Mouse (Mus musculus) cerebellum, adult 11 months (tissue): ENCODE measurements around the gene Litaf.
A peak's percentile ranks its signal among the peaks of the same experiment; 100 is the strongest.

ENCODE experiments used
- DNase-seq: peaks from one replicate; pipeline ENCODE4 v3.0.0; 2022

Gene Litaf

GRCm38 (mm10) chr16:11066029-11066832, at the start of gene Litaf:
Litaf (minus strand) TSS chr16:11066157.
- peak; percentile 98 for DNase-seq

DNA sequence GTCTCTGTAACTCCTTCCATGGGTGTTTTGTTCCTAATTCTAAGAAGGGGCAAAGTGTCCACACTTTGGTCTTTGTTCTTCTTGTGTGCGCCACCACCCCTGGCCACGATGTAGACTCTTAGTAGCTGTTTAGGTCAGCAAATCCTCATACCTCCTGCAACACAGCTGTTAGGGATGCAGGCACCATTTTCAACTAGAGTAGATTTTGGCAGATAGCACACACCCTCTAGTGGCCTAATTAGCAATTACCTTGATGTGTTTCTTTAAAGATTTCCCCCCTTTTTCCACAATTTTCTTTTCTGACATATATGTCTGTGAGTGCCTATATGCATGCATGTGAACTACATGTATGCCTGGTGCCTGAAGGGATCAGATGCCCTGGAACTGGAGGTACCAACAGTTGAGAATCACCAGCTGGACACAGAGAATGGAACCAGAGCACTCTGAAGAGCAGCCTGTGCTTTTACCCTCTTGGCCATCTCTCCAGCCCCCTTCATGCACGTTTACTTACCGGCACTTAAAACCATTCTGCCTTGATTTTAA, 43.3 kb upstream of the Litaf start:
- DNase-seq = no peak

DNA sequence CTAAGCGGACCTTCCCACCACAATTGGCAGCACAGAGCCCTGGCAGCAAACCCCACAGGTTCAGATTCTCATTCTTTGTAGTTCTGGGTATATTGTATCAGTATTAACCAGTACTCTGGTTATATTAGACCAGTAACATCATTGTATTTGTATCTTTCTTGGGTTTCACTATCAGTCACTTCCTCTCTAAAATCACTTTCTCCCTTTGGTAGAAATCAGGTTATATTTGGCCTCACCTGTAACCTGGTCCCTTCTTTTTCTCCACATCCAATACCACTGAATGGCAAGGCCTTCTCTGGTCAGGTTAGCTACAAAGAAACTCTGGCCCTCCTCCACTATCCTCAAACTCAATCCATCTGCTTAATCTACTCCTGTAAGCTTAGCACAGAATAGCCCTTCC, 38.9 kb upstream of the Litaf start:
- DNase-seq = no peak

GRCm38 (mm10) chr16:11097301-11097700, 31.3 kb upstream of the Litaf start:
- no peak for DNase-seq

DNA sequence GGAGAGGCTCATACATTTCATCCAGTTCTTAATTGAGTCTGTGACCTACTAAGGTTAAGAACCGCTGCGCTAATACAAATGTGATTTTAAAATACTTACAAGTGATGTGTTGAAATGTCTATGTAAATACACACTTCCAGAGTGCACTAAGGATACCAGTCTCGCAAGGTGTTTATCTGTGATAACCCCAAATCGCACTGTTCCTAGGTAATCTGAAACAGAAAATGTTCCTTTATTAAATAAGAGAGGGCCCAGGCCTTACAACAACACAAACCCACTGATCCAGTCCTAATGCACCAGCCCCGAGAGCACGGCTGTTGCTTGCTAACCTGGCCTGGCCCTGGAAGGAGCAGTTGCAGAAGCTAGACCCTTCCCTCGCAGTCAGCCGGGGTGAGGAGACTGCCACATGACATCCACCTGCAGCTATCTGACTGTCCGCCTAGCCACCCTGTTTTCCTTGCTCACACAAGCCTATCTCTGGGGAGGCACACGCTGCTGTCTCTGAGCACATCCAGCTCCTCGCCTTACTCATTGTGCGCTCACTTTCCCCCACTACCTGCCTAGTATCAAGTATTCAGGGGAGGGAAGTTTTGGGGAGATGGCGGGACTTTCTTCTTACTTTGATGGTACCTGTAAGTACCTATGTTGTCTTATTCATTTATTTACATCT, 27.9 kb upstream of the Litaf start:
- DNase-seq = no peak

- DNase-seq = no peak
Measured at GRCm38 (mm10) chr16:11092523-11092922, 26.6 kb upstream of the Litaf start.

DNA sequence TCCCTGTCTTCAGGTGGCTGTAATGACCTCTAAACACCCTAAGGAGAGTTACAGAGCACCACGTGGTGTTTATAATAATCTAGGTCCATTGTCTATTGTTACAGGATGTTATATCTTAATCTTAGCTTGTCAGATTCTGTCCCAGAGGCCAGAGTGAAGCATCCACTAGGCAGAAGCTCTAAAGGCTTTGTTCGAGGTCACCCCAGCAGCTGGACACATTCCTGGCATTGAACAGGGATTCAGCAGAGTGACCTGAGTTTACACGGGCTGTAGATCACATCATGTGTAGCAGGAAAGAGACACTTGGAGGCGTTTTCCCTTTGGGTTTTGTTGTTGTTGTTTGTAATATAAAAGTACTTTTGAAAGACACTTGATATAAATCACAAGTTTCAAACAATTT, 26.1 kb upstream of the Litaf start:
- no peak for DNase-seq

DNA sequence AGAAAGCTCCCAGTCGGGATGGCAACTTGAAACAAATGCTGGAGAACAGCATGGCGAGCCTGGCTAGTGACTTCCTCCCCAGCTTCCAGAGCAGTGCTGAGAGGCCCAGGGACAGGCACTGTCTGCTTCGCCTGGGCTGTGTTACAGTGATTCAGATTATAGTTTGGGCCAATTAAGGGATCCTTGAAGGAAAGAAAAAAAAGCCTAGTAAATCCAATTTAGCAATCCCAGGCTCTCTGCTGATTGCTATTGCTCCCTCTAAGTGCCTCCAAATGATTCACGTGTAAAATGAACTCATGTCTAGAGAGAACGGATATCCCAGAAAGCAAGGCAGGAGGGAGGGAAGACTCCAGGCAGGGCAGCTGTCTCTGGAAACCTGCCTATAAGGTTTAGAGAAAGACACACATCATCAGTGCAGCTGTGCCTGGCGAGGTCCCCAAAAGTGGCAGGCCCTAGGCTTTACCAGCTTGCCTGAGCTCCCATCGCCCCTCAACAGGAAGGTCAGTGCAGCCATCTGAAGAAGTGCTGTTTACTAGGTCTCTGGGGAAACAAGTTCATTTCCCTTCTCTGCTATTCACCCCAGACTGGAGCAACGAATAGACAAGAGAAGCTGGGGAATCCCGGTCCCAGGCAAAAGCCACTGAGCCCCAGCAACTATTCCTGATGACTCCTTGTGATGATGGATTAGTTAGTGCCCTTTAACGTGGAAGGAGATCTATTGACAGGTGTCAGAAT, 25.0 kb upstream of the Litaf start:
- DNase-seq = no peak

DNA sequence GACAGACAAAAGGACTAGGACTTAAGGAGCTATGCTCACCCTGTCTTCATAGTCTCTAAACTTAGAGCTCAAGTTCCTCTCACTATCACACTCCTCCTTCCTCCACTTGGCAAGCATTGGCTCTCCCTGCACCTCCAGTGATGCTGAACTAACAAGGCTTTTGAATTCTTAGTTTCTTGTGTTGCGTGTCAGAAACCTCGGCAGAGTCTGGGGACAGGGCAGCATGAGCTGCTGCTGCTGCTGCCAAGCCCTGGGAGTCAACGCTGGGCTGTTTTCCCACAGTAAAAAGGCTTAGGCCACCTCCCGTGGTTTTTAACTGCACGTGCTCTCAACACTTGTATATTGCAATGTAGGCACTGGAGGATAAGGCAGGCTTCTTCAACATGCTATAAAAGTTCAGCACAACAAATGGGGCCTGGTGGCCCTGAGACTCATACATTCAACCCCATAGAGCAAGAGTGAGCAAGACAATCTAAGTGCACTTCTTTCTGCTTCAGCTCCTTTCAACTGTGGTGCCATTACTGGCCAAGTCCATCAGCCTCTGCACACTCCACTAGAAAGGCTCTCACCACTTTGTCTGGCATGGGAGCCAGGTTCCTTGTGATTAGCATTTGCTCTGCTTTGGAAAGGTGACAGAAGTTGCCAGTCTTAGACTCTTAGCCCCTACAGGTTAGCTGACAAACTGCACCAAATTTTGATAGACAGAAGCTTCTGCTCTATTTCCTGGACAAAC, 21.1 kb upstream of the Litaf start:
- DNase-seq = no peak

- no peak for DNase-seq
Measured at GRCm38 (mm10) chr16:11086299-11086698, 20.3 kb upstream of the Litaf start.

- DNase-seq = no peak
Measured at GRCm38 (mm10) chr16:11084181-11084580, 18.2 kb upstream of the Litaf start.

DNA sequence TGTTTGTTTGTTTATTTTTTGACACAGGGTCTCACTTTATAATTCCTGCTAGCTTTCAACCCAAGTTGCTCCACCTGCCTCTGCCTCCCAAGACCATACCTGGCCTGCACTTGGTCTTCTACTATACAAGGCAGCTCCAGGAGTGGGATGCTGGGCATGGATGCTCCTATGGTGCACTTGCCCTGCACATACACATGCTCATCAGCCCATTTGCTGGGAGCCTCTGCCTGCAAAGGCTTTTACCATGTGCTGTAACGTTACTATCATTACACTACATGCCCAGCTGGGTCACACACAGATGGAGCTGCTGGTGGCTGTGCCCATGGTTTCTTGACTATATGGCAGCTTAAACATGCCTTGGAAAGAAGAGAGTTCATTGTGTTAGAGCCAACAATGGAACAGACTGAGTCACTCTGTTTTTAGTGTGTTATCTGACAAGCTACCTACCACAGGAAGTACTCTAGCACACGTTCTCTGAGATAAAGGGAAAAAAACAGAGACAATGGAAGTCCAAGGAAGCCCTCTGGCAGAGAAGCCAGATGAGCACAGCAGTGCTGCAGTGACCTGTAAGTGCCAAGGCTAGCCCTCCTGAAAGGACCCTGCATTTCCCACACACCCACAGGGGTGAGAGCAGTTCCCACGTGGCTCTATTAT, 12.4 kb upstream of the Litaf start:
- no peak for DNase-seq

DNA sequence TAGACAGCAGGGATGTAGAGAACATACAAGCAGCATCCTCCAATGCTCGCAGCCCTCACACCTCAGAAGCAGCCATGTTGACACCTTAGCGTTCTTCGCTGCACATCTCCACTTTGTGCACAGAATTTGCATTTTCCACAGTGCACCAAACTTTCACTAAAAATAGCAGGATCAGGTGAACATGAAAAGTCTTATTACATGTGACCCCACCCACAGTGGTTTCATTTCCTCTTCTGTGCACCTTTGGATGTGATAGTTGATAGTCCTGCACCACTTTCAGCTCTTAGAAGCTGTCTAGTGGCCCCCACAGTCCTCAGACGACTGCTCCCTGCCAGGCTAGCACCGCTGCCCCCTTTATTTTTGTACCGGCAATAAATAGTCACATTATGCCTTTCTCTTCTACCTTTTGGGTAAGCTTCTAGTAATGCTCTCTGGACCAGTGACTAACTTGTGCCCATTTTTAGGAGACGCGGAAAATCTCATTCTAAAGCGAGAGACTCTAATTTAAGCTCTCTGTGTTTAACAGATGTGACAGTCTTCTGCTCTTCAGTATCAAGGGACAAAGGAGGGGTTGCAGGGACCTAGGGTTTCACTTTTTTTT, 11.7 kb upstream of the Litaf start:
- no peak for DNase-seq

DNA sequence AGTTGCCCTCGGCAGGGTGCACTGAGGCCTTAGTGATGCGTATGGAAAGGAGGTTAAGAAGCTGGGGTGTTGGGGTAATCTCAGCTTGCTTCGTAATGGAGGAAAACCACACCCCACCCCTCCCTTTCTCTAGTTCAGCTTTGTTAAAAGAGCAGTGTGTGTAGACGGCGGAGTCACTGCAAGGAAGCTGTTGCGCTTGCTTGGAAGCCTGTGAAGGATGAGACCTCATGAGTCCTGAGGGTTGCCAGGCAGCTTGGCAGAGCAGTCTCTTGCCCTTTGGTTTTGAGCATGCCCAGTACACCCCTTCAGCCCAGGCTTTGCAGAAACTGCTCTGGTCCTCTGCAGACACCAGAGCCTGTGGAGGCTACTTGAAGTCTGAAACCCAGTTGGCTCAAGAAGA, 7.1 kb upstream of the Litaf start:
- peak; percentile 35 for DNase-seq

DNA sequence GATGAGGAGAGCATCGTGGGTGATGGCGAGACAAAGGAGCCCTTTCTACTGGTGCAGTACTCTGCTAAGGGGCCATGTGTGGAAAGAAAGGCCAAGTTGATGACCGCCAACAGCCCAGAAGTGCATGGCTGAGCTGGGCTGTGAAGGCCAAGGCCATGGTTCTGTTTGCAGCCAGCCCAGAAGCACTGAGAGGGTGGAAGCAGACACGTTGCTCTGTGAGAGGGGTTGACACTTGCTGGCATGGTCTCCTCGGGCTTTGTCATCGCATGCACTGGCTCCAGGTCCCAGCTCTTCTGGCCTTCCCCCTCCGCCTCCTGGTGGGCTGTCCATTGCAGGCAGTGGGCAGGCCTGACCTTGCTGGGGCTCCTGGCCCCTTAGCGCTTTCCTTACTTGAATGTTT, 6.5 kb upstream of the Litaf start:
- no peak for DNase-seq

- DNase-seq = no peak
Measured at GRCm38 (mm10) chr16:11071887-11072286, 5.9 kb upstream of the Litaf start.

DNA sequence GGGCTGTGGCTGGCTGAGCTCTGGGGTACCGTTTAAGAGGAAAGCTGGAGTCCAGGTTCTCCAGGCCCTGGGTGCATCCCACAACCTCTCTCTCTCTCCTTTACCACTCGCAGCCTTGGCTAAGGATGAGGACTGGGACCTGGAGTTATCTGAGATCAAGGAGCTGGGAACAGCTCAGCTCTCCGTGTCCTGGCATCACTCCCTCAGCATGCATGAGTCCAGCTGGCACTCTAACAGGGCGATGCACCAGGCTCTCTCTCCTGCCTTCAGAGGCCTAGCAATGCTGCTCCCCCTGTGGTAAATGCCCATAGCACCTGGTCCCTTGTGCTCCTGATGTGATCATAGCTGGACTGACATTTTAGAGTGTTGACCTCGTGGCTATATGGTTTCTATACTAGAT, 5.2 kb upstream of the Litaf start:
- DNase-seq = peak; percentile 85

DNA sequence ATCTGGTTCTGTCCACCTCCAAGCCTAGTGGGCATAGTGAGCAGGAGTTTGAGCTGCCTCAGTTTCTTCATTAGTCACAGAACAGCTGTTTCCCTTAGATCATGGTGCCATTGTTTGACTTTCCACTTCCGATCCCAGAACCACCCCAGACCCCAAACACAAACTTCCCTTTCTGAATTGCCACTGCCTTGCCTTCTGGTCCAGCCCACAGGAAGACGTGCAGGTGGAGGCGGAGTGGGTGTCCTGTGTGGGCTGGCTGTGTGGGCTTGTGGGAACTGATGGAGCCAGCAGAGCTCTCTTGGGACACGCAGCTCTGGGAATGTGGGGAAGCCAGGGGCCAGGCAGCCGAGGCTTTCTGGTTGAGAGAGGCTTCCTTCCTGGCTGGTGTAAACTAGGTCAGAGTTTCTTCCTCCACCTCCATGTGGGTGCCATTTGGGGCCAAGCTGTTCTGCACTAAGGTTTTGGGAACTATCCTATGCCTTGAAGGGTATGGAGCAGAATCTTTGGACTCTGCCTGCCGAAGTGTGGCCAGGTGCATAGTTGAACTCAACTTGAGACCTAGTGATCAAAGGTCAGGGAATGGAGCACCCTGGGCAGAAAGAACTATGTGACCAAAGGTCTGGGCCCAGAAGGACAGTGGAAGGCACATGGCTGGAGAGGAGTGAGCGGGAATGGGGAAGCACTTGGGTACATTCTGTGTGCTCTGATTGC, 3.9 kb upstream of the Litaf start:
- DNase-seq = no peak

DNA sequence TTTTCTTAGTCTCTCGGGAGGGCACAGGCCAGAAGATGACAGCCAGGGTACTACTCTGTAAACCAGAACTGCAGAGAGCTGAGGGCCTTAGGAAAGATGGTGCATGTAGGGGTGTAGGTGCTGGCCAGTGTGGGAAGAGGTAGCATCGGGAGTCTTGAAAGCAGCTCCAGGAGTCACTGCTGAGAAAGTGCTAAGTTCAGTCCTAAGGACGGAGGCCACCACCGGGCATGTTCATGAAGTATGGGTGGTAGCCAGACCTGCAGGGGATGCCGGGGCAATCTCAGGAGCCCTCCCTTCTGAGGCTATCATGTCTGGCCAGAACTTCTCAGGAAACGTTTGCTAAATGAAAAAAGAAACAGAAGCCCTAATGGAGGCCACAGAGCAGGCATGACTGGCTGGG, 3.3 kb upstream of the Litaf start:
- DNase-seq = no peak

GRCm38 (mm10) chr16:11068666-11069065, 2.7 kb upstream of the Litaf start:
- DNase-seq = no peak

- DNase-seq = peak; percentile 68
Measured at GRCm38 (mm10) chr16:11066833-11067191, 855 bp upstream of the Litaf start.
